Comparison of ENCODE assay signal across 13 mouse cellular contexts in the genomic region with DNA sequence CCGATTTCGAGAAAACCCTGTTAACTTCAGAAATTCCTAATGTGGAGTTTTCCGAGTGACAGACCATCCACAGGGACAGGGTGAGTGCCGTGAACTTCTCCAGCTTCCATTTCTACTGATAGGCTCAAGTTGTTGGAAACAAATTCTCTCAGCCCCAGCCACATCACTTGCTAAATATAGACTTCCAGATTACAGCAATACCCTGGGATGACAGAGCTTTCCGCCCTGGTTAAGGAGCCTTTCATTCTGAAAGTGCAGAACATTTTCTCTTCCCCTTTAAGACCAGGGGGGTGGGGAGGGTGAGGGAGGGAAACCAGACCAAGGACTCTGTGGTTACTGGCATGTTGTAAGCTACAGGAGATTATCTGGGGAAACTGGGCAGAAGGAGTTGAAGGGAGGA. TPM values are rescaled to one million over a fixed set of nuclear protein-coding genes. Genes with fewer than 3 reads are reported as not detected.
A peak's percentile ranks its signal among the peaks of the same experiment; 100 is the strongest.
DNase-seq lines count a peak whose midpoint lies in the region; ATAC-seq lines count a peak whose summit lies in the region.
"Had no signal": no experiment of that assay in that cellular context is flagged by ENCODE, and none has a peak within 500 bp of the region (broad histone marks: within the 10 kb centered on the region; RNA-seq: fewer than 3 reads in every experiment).

No protein-coding gene starts in this region.

- no peaks in the 10 kb centered on the region for H3K36me3 ChIP-seq in liver, embryonic 16.5 days (ENCODE audit: control insufficient read depth, insufficient read depth)
- H3K36me3 ChIP-seq: embryonic facial prominence, embryonic 15.5 days; midbrain, embryonic 10.5 days; neural tube, embryonic 15.5 days had no signal

- WGBS in liver, embryonic 16.5 days (ENCODE audit: insufficient replicate concordance), result 34% methylated on average over 5 of the region's 5 CpGs

- ATAC-seq in liver, embryonic 16.5 days (ENCODE audit: low read depth), result peak; percentile 37
- ATAC-seq: intestine, postnatal 0 days had no signal

- H3K9me3 ChIP-seq in liver, embryonic 16.5 days (replicated peaks; ENCODE audit: control insufficient read depth, low read length), result 0 out of 2 replicates have a peak, but pooled peaks cover 3% of the 10 kb centered on the region
- H3K9me3 ChIP-seq: embryonic facial prominence, embryonic 15.5 days; midbrain, embryonic 10.5 days; neural tube, embryonic 15.5 days had no signal

- no peak overlapping the region for H3K4me2 ChIP-seq in liver, embryonic 16.5 days (ENCODE audit: low read depth, low read length)
- H3K4me2 ChIP-seq: embryonic facial prominence, embryonic 15.5 days; neural tube, embryonic 15.5 days had no signal

- no peak overlapping the region for H3K4me3 ChIP-seq in liver, embryonic 16.5 days (ENCODE audit: low read depth, low read length)
- H3K4me3 ChIP-seq: embryonic facial prominence, embryonic 15.5 days; midbrain, embryonic 10.5 days; neural tube, embryonic 15.5 days had no signal

- peak; percentile 25 for DNase-seq in gastrocnemius, adult 18-20 months (ENCODE audit: low spot score)
- DNase-seq in gastrocnemius, adult 8-10 months (ENCODE audit: low spot score in 2 of 2), result no peak
- DNase-seq in 416B (ENCODE audit: low read depth), result peak; percentile 81
- DNase-seq in heart, adult 8-10 months (ENCODE audit: low spot score), result peak; percentile 77
- DNase-seq in cerebellum, adult 9-10 months, result no peak
- DNase-seq in right cerebral cortex, postnatal 25 days, result no peak
- DNase-seq in thymus, adult 18-20 months, result no peak
- DNase-seq: B cell, adult 2 months had no signal

- no peaks in the 10 kb centered on the region for H3K4me1 ChIP-seq in liver, embryonic 16.5 days (ENCODE audit: control insufficient read depth, low read depth, low read length)
- H3K4me1 ChIP-seq: embryonic facial prominence, embryonic 15.5 days; midbrain, embryonic 10.5 days; neural tube, embryonic 15.5 days had no signal

- no peaks in the 10 kb centered on the region for H3K27me3 ChIP-seq in liver, embryonic 16.5 days (ENCODE audit: control insufficient read depth, insufficient read depth, low read depth, low read length)
- H3K27me3 ChIP-seq: embryonic facial prominence, embryonic 15.5 days; neural tube, embryonic 15.5 days had no signal

- H3K27ac ChIP-seq in liver, embryonic 16.5 days (ENCODE audit: low read length), result no peak overlapping the region
- H3K27ac ChIP-seq: embryonic facial prominence, embryonic 15.5 days; midbrain, embryonic 10.5 days; neural tube, embryonic 15.5 days had no signal

- no peak overlapping the region for H3K9ac ChIP-seq in liver, embryonic 16.5 days (ENCODE audit: low read depth, low read length)
- H3K9ac ChIP-seq: embryonic facial prominence, embryonic 15.5 days; neural tube, embryonic 15.5 days had no signal

RNA-seq across cellular contexts. Expression of a gene that starts 42.9 kb away (rescaled TPM):
- total RNA-seq in gastrocnemius, adult 18-20 months (2021), result 1 to 10 TPM; 1.4 to 1.8 TPM
- 1 to 10 TPM in 3 of 4 experiments, under 1 TPM in 1; 0.41 to 1.8 (median 1.3) TPM for total RNA-seq in gastrocnemius, adult 8-10 months (2022)
- total RNA-seq in heart, adult 8-10 months (2022), result 1 to 10 TPM; 3.3 to 6.3 (median 3.8) TPM
- polyA plus RNA-seq in liver, embryonic 16.5 days (2015; fragmentation: Nextera tagmentation; extraction: Ambion mirVana), result 0.44 and 0.45 TPM in 2 replicates

Comparison
In these comparisons a context has a peak if more than half of its experiments do, and no peak if none do; other contexts are left out.
1. DNase-seq: peak in gastrocnemius, adult 18-20 months (single experiment), 416B (single experiment) and heart, adult 8-10 months (single experiment); none in gastrocnemius, adult 8-10 months (0 of 2), cerebellum, adult 9-10 months (single experiment), right cerebral cortex, postnatal 25 days (single experiment) and thymus, adult 18-20 months (0 of 2).